Mouse (Mus musculus) left cerebral cortex, adult 8-10 months (tissue): ENCODE data around the gene Ap1m1. TPM values are rescaled to one million over a fixed set of nuclear protein-coding genes. Genes with fewer than 3 reads are reported as not detected.

Experiments used
- DNase-seq, 2 experiments: peaks; one replicate each; pipeline ENCODE4 v3.0.0; 2022; ENCODE audit warnings: low spot score in 2 of 2
- total RNA-seq, 4 experiments: library from RNA; stranded (reverse); gene quantifications; 2 replicates each; pipeline ENCODE4 v1.2.4; 2022

Gene Ap1m1
- total RNA-seq, 4 experiments from 2014 or later, result 72.0 to 83.7 (median 76.7) TPM

DNA sequence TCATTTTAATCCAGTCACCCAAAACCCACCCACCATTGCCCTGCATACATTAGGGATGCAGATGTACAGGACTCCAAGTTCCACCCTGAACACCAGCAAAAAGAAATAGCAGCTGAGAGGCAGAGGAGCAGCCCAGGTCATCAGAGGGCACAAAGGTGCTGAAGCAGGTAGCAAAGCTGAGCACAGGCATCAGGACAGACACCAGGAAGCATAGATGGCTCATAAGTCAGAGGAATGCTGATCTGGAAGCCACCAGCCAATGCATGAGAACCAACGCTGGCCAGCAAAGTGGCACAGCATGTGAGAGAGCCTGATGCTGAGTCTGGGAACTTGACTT, 18.1 kb downstream of the Ap1m1 start:
- DNase-seq, result no peak

GRCm38 (mm10) chr8:72259862-72260261, 20.0 kb downstream of the Ap1m1 start:
- DNase-seq, result no peak

- DNase-seq, result no peak
Measured at GRCm38 (mm10) chr8:72260585-72260984, 20.8 kb downstream of the Ap1m1 start.

GRCm38 (mm10) chr8:72261019-72261418, 21.2 kb downstream of the Ap1m1 start:
- no peak for DNase-seq

DNA sequence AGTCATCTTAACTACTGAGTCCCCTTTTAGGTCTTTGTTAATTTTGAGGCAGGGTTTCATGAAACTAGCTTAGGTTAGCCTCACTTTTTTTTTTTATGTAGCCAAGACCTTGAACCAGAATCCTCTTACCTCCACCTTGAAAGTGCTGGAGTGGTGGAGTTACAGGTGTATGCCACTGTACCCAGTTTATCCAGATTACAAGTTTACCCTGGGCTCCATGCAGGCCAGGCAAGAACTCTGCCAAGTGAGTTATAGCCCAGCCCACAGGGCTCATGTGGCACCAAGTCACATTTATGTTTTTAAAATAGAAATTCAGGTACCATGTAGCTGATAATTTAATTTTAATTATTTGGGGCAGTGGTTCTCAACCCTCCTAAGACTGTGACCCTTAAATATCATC, 21.6 kb downstream of the Ap1m1 start:
- no peak for DNase-seq

DNA sequence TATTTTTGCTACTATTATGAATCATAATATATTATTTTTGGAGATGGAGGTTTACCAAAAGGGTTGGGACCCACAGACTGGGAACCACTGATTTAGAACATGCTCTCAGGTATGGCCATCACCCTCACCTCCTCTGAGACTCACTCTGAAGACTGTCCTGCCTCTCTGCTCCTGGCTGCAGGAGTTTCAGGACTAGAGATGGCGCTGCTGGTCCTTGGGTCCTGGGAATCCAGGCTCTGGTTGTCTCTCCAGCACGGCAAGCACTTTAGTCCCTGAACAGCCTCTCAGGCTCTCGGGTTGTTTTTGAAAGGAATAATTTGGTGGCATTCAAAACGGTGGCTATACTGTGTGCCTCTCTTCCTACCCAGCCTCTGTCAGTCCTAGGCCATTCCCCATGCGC, 22.1 kb downstream of the Ap1m1 start:
- no peak for DNase-seq

- no peak for DNase-seq
Measured at GRCm38 (mm10) chr8:72262756-72263155, 22.9 kb downstream of the Ap1m1 start.

GRCm38 (mm10) chr8:72263451-72263850, 23.6 kb downstream of the Ap1m1 start:
- no peak for DNase-seq

- no peak for DNase-seq
Measured at GRCm38 (mm10) chr8:72265342-72265741, 25.5 kb downstream of the Ap1m1 start.

DNA sequence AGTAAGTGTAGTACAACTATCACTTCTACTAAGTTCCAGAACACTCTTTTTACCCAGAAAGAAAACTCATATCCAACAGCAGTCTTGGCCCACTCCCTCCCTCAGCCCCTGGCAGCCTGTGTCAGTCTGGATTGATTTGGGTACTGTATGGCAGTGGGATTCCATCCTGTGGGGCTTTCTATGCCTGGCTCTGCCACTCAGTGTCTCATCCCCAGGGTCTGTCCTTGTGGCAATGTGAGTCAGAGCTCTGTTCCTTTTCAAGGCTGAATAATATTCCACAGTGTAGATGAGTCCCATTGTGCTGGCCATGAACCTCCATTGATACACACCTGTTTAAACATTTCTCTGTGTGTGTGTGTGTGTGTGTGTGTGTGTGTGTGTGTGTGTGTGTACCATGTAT, 26.9 kb downstream of the Ap1m1 start:
- no peak for DNase-seq

GRCm38 (mm10) chr8:72267106-72267505, 27.3 kb downstream of the Ap1m1 start:
- no peak for DNase-seq

- DNase-seq, result no peak
Measured at GRCm38 (mm10) chr8:72268356-72268755, 28.5 kb downstream of the Ap1m1 start.

GRCm38 (mm10) chr8:72270606-72271005, 30.8 kb downstream of the Ap1m1 start:
- no peak for DNase-seq

DNA sequence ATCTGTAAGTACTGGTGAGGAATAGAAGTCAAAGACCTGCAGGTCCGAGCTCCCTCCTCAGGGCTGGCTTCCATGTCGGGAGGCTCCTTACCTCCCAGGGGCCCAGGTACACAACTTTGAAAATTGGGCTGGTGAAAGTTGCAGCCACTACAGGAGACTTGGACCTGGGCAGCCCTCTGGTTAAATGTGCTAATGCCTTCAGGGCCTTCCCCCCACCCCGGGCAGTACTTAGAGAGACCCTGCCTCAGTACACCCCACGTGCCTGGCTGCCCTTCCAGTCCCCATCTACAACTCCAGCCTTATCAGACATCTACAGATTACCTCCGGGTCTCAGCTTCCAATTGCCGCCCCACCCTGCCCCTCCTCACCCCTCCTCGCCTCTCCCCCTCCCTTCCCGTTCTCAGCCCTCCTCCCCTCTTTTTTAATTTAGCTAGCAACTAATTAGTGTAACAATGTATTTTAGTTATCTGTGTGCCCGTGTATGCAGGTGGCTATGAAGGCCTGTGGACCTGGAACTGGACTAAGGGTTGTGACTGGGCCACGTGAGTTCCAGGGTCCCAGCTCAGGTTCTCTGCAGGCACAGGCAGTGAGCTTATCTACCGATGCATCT, 31.3 kb downstream of the Ap1m1 start:
- DNase-seq, result no peak

DNA sequence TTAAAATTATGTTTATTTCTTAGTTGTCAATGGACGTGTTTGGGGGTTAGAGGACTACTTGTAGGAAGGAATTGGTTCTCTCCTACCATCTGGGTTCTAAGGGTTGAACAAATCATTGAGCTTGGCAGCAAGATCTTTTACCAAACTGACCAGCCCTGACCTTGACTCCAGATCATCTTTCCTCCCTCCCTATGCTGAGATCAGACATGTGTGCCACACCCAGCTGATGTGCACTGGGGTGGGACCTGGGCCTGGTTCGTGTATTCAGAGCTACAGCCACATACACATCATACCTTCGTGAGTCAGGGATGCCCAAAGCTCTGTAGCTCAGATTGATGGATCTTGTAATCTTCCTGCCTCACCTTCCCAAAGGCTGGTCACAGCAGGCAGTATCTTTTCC, 31.9 kb downstream of the Ap1m1 start:
- DNase-seq, result no peak

- no peak for DNase-seq
Measured at GRCm38 (mm10) chr8:72272361-72272760, 32.5 kb downstream of the Ap1m1 start.

DNA sequence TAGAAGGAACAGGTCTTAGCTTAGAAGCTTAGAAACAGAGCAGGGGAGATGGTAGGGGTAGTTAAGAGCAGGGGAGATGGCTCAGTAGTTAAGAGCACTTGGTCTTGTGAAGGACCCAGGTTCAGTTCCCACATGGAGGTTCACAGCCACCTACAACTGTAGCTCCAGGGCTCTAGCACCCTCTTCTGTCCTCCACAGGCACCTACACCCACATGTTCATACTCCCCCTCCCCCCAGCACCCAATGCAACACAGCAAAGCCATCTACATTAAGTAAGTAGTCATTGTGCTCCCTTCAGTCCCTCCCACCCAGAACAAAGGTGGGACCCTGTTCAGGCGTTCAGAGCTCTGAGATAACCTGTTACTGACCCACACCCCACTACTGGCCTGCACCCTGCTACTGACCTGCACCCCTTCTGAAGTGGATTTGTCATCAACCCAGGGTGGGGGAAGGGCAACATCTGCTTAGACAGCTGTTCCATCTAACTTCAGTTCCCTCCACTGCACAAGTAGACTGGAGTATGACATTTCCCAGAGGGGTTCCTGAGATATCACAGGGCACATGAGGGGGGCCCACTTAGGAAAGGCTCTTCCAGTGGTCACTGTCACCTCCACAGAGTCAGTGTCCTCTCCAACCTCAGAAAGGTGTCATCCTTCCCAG, 33.4 kb downstream of the Ap1m1 start:
- DNase-seq, result no peak

DNA sequence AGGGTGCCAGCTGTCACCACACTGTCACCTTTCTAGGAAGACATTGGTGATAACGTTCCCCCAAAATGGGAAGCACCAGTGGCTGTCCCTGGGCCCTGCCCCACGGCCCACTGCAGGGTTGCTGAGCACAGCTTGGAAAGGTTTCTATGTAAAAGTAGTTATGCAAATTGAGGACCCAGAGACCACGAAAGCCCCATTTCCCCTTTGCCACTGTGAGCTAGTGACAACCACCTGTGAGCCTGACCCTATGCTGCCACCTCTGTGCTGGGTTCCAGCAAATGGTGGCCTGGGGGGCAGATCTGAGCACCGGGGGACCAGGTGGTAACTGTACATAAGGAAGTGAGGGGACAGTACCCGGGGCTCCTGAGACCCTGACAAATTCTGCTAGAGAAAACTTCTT, 34.0 kb downstream of the Ap1m1 start:
- DNase-seq, result no peak

- DNase-seq, result no peak
Measured at GRCm38 (mm10) chr8:72277244-72277643, 37.4 kb downstream of the Ap1m1 start.

DNA sequence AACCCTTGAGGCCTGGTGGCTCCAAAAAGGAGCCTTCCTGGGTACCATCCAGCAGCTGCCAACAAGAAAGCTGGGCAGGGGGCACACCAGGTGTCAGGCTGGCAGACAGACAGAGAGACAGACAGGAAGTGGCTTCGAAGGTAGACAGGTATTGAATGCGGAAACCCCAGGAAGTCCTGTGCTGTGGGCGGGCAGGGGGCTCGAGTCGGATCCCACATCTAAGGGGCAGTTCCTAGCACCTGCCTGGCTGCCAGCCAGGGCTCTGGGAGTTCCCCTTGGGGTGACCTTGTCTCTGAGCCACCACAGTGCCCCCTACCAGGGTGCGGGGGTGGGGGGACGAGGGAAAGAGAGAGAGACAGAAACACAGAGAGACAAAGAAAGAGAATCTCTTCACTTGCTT, 39.3 kb downstream of the Ap1m1 start:
- no peak for DNase-seq

DNA sequence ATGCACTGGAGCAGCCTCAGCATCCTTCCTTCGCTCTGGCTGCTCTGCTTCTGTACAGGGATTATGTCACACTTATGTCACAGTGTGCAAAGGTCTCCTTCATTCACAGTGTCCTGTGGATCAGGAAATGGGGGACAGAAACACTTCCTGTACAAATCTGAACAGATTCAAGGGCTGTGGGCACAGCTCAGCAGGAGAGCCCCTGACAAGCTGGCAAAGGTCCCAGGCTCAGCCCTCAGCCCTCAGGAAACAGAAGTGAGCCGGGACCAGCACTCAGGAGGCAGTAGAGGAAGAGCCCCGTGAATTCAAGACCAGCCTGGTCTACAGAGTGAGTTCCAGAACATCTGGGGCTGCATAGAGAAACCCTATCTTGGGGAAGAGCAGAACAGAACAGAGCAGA, 41.8 kb downstream of the Ap1m1 start:
- DNase-seq, result no peak

DNA sequence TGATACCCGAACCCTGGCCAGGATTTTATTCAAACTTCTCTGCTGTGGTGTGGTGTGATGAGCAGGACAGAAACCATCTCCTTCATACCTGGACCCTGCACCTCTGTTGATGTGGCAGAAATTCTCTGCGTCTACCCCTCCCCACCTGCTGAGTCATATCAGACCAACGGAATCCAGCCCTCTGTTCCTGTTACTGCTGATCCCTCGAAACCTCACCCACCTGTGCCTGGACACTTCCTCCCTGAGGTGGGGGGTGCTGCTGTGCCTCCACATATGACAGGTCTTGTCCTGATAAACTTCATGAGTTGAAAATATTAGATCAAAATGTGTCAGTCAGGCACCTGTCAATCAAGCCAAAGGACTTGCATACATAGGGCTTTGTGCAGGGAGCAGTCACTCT, 45.5 kb downstream of the Ap1m1 start:
- DNase-seq, result no peak

- DNase-seq, result no peak
Measured at GRCm38 (mm10) chr8:72289051-72289450, 49.2 kb downstream of the Ap1m1 start.

GRCm38 (mm10) chr8:72291104-72291503, 51.3 kb downstream of the Ap1m1 start:
- DNase-seq, result no peak
